Mouse (Mus musculus): ENCODE measurements around the gene Nhlrc2.

The Nhlrc2 gene

GRCm38 (mm10) chr19:56629647-56630046, 81.6 kb downstream of the Nhlrc2 start:
- no peak for DNase-seq

- no peak for DNase-seq
These were observed 83.0 kb downstream of the Nhlrc2 start for GRCm38 (mm10) chr19:56631017-56631416.

- DNase-seq, result no peak
These were observed 83.4 kb downstream of the Nhlrc2 start for GRCm38 (mm10) chr19:56631451-56631901.

- DNase-seq, result no peak
These were observed 89.1 kb downstream of the Nhlrc2 start for GRCm38 (mm10) chr19:56637035-56637683.

GRCm38 (mm10) chr19:56637684-56638049, 89.6 kb downstream of the Nhlrc2 start:
- DNase-seq, result no peak

GRCm38 (mm10) chr19:56647451-56648120, 99.5 kb downstream of the Nhlrc2 start:
- no peak for DNase-seq

GRCm38 (mm10) chr19:56651262-56651661, 103.2 kb downstream of the Nhlrc2 start:
- no peak for DNase-seq

GRCm38 (mm10) chr19:56652034-56652962, 104.2 kb downstream of the Nhlrc2 start:
- peak in 1 of 2 experiments; percentile 33 for DNase-seq
